Mouse (Mus musculus) lung, postnatal 0 days (tissue): Measurements from ENCODE around the gene Il25.

Experiments used
- CTCF ChIP-seq: IDR thresholded peaks from 2 replicates; pipeline ENCODE4 v1.5.1; 2016; ENCODE audit warnings: antibody characterized with exemption, mild to moderate bottlenecking
- EP300 ChIP-seq: IDR thresholded peaks from 2 replicates; pipeline ENCODE4 v1.6.1; 2016; ENCODE audit warnings: antibody characterized with exemption, mild to moderate bottlenecking, control low read depth

GRCm38 (mm10) chr14:54943971-54944370, 11.5 kb downstream of the Il25 start:
- no peak for TF ChIP-seq CTCF
- no peak for TF ChIP-seq EP300
